Mouse (Mus musculus) cerebellum, adult 9-11 months (tissue): ENCODE results near the gene Crb1.
"Not testable (repeated sequence)": the region's sequence is repeated elsewhere in the genome, so short reads cannot be mapped to it uniquely, and the experiment has no call there.

ENCODE experiments used
- DNase-seq: peaks from one replicate; pipeline ENCODE4 v3.0.0; 2022

The Crb1 gene

GRCm38 (mm10) chr1:139376638-139377286, at the start of gene Crb1:
Gene Crb1 (minus strand): TSS chr1:139377100.
- DNase-seq = no peak

- no peak for DNase-seq
Observed at GRCm38 (mm10) chr1:139425006-139425405, 48.1 kb upstream of the Crb1 start.

GRCm38 (mm10) chr1:139423931-139424330, 47.0 kb upstream of the Crb1 start:
- DNase-seq = no peak

- DNase-seq = peak; percentile 23
Observed at GRCm38 (mm10) chr1:139422941-139423340, 46.0 kb upstream of the Crb1 start.

- DNase-seq = peak; percentile 92
Observed at GRCm38 (mm10) chr1:139421875-139422791, 45.2 kb upstream of the Crb1 start, which contains the start of gene Zbtb41. Gene Zbtb41 (plus strand): TSS chr1:139422288.

- no peak for DNase-seq
Observed at GRCm38 (mm10) chr1:139421521-139421874, 44.6 kb upstream of the Crb1 start.

- no peak for DNase-seq
Observed at GRCm38 (mm10) chr1:139413465-139413864, 36.6 kb upstream of the Crb1 start.

GRCm38 (mm10) chr1:139412365-139412764, 35.5 kb upstream of the Crb1 start:
- DNase-seq = not testable (repeated sequence)

- no peak for DNase-seq
Observed at GRCm38 (mm10) chr1:139407701-139408100, 30.8 kb upstream of the Crb1 start.

GRCm38 (mm10) chr1:139405766-139406165, 28.9 kb upstream of the Crb1 start:
- DNase-seq = no peak

- no peak for DNase-seq
Observed at GRCm38 (mm10) chr1:139396589-139396988, 19.7 kb upstream of the Crb1 start.

GRCm38 (mm10) chr1:139391747-139392146, 14.8 kb upstream of the Crb1 start:
- no peak for DNase-seq

- no peak for DNase-seq
Observed at GRCm38 (mm10) chr1:139379621-139379984, 2.7 kb upstream of the Crb1 start.

GRCm38 (mm10) chr1:139378861-139379620, 2.1 kb upstream of the Crb1 start:
- DNase-seq = no peak

- no peak for DNase-seq
Observed at GRCm38 (mm10) chr1:139375900-139376299, 1.0 kb downstream of the Crb1 start.

- no peak for DNase-seq
Observed at GRCm38 (mm10) chr1:139371341-139371740, 5.6 kb downstream of the Crb1 start.

GRCm38 (mm10) chr1:139348566-139348965, 28.3 kb downstream of the Crb1 start:
- DNase-seq = no peak

GRCm38 (mm10) chr1:139346602-139347371, 30.1 kb downstream of the Crb1 start:
- no peak for DNase-seq

- DNase-seq = no peak
Observed at GRCm38 (mm10) chr1:139346030-139346601, 30.8 kb downstream of the Crb1 start.

- DNase-seq = no peak
Observed at GRCm38 (mm10) chr1:139340178-139340859, 36.6 kb downstream of the Crb1 start.

GRCm38 (mm10) chr1:139336997-139337396, 39.9 kb downstream of the Crb1 start:
- no peak for DNase-seq

GRCm38 (mm10) chr1:139328811-139329210, 48.1 kb downstream of the Crb1 start:
- DNase-seq = no peak
